Mouse (Mus musculus): ENCODE results near the gene Haus2.
A peak's percentile ranks its signal among the peaks of the same experiment; 100 is the strongest.

The Haus2 gene

GRCm38 (mm10) chr2:120619538-120619937 is 10.4 kb downstream of the Haus2 start:
- peak; percentile 18 for DNase-seq (ENCODE audit: low read depth)

- no peak for DNase-seq (ENCODE audit: low read depth)
Measured at GRCm38 (mm10) chr2:120622920-120623319, 13.7 kb downstream of the Haus2 start.

GRCm38 (mm10) chr2:120628076-120628865 is 19.1 kb downstream of the Haus2 start:
- DNase-seq (ENCODE audit: low read depth), result no peak

GRCm38 (mm10) chr2:120628886-120629735 is 19.9 kb downstream of the Haus2 start, which contains the start of gene Stard9:
Gene Stard9 (plus strand): TSS chr2:120629121.
- DNase-seq (ENCODE audit: low read depth), result peak; percentile 99

- no peak for DNase-seq (ENCODE audit: low read depth)
Measured at GRCm38 (mm10) chr2:120630246-120630645, 21.1 kb downstream of the Haus2 start.

GRCm38 (mm10) chr2:120630655-120631054 is 21.5 kb downstream of the Haus2 start:
- DNase-seq (ENCODE audit: low read depth), result no peak

- DNase-seq (ENCODE audit: low read depth), result no peak
Measured at GRCm38 (mm10) chr2:120631521-120631920, 22.3 kb downstream of the Haus2 start.

GRCm38 (mm10) chr2:120631957-120632356 is 22.8 kb downstream of the Haus2 start:
- DNase-seq (ENCODE audit: low read depth), result no peak

- DNase-seq (ENCODE audit: low read depth), result no peak
Measured at GRCm38 (mm10) chr2:120640835-120641234, 31.7 kb downstream of the Haus2 start.

- no peak for DNase-seq (ENCODE audit: low read depth)
Measured at GRCm38 (mm10) chr2:120643836-120644235, 34.7 kb downstream of the Haus2 start.

GRCm38 (mm10) chr2:120646777-120647176 is 37.6 kb downstream of the Haus2 start:
- no peak for DNase-seq (ENCODE audit: low read depth)

GRCm38 (mm10) chr2:120652256-120652924 is 43.2 kb downstream of the Haus2 start:
- DNase-seq (ENCODE audit: low read depth), result no peak

GRCm38 (mm10) chr2:120652925-120653284 is 43.7 kb downstream of the Haus2 start:
- no peak for DNase-seq (ENCODE audit: low read depth)

GRCm38 (mm10) chr2:120654693-120655092 is 45.5 kb downstream of the Haus2 start:
- DNase-seq (ENCODE audit: low read depth), result no peak

- no peak for DNase-seq (ENCODE audit: low read depth)
Measured at GRCm38 (mm10) chr2:120655905-120656304, 46.7 kb downstream of the Haus2 start.

GRCm38 (mm10) chr2:120656711-120657110 is 47.5 kb downstream of the Haus2 start:
- DNase-seq (ENCODE audit: low read depth), result no peak

GRCm38 (mm10) chr2:120658486-120658885 is 49.3 kb downstream of the Haus2 start:
- DNase-seq (ENCODE audit: low read depth), result peak; percentile 25

GRCm38 (mm10) chr2:120659318-120659717 is 50.1 kb downstream of the Haus2 start:
- DNase-seq (ENCODE audit: low read depth), result no peak

GRCm38 (mm10) chr2:120660486-120661078 is 51.4 kb downstream of the Haus2 start:
- no peak for DNase-seq (ENCODE audit: low read depth)

GRCm38 (mm10) chr2:120662766-120663165 is 53.6 kb downstream of the Haus2 start:
- DNase-seq (ENCODE audit: low read depth), result no peak

GRCm38 (mm10) chr2:120663491-120664154 is 54.4 kb downstream of the Haus2 start:
- no peak for DNase-seq (ENCODE audit: low read depth)

GRCm38 (mm10) chr2:120667446-120667845 is 58.3 kb downstream of the Haus2 start:
- no peak for DNase-seq (ENCODE audit: low read depth)
